Comparison of ENCODE assay signal across 22 mouse cellular contexts in the genomic region with DNA sequence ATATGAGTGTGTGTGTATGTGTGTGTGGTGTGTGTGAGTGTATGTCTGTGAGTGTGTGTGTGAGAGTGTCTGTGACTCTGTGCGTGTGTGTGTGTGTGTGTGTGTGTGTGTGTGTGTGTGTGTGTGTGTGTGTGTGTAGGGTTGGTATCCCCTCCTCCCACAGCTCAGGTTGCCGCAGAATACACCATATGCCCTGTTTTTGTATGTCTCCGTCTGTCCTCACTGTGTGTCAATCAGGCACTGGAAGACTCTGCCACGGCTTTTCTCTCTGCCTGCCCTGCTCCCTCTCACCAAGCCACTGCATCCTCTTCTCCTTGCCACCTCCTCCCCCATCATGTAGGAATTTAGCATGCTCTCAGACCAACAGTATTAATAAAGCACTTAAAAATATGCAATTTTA.
DNase-seq lines count a peak whose midpoint lies in the region; ATAC-seq and TF ChIP-seq lines count a peak whose summit lies in the region.
"Had no signal": no experiment of that assay in that cellular context is flagged by ENCODE, and none has a peak within 500 bp of the region (broad histone marks: within the 10 kb centered on the region; RNA-seq: fewer than 3 reads in every experiment).

No protein-coding gene starts in this region.

- no peaks in the 10 kb centered on the region for H3K27me3 ChIP-seq in heart, embryonic 10.5 days (ENCODE audit: insufficient read depth, poor library complexity, severe bottlenecking)
- H3K27me3 ChIP-seq in midbrain, embryonic 14.5 days (ENCODE audit: control insufficient read depth, insufficient read depth, low read length), result no peaks in the 10 kb centered on the region
- H3K27me3 ChIP-seq: heart, embryonic 13.5 days had no signal

- no peak overlapping the region for H3K27ac ChIP-seq in heart, embryonic 10.5 days
- H3K27ac ChIP-seq in layer of hippocampus, adult 2 months, result peak overlapping the region; percentile 78
- no peak overlapping the region for H3K27ac ChIP-seq in midbrain, embryonic 14.5 days (replicated peaks; ENCODE audit: low read depth, low read length)
- H3K27ac ChIP-seq: forebrain, embryonic 10.5 days; gastrocnemius, adult 2 months; heart, embryonic 13.5 days; hindbrain, embryonic 12.5 days had no signal

- H3K36me3 ChIP-seq in heart, embryonic 10.5 days, result no peaks in the 10 kb centered on the region
- H3K36me3 ChIP-seq in midbrain, embryonic 14.5 days (ENCODE audit: control insufficient read depth, insufficient read depth, low read length), result no peaks in the 10 kb centered on the region
- H3K36me3 ChIP-seq: forebrain, embryonic 10.5 days; heart, embryonic 13.5 days; hindbrain, embryonic 12.5 days had no signal

- WGBS in heart, embryonic 10.5 days, result 64% methylated on average over 4 of the region's 4 CpGs
- 66% methylated on average over 4 of the region's 4 CpGs for WGBS in midbrain, embryonic 14.5 days

- H3K9me3 ChIP-seq in heart, embryonic 10.5 days, result no peaks in the 10 kb centered on the region
- no peaks in the 10 kb centered on the region for H3K9me3 ChIP-seq in midbrain, embryonic 14.5 days (ENCODE audit: control insufficient read depth, low read length)
- H3K9me3 ChIP-seq: forebrain, embryonic 10.5 days; heart, embryonic 13.5 days; hindbrain, embryonic 12.5 days had no signal

- no peak overlapping the region for H3K4me2 ChIP-seq in midbrain, embryonic 14.5 days (ENCODE audit: low read length)
- H3K4me2 ChIP-seq: heart, embryonic 13.5 days; hindbrain, embryonic 12.5 days had no signal

- no peak for TF ChIP-seq POLR2A in brain, embryonic 14.5 days (IDR thresholded peaks at IDR 0.05; ENCODE audit: borderline replicate concordance, extremely low read depth, insufficient read depth, insufficient read length, poor library complexity, severe bottlenecking)

- ATAC-seq in midbrain, embryonic 14.5 days (ENCODE audit: low FRiP score, low TSS enrichment), result no peak
- ATAC-seq: CD4-positive, CD25-positive, alpha-beta regulatory T cell, adult 4 months; forebrain, postnatal 0 days; intestine, postnatal 0 days had no signal

- no peaks in the 10 kb centered on the region for H3K4me1 ChIP-seq in heart, embryonic 10.5 days
- H3K4me1 ChIP-seq in midbrain, embryonic 14.5 days (ENCODE audit: control insufficient read depth, insufficient read depth, low read length), result peaks cover 8% of the 10 kb centered on the region
- H3K4me1 ChIP-seq: heart, embryonic 13.5 days had no signal

- no peak for TF ChIP-seq CTCF in layer of hippocampus, adult 2 months (conservative IDR thresholded peaks at IDR 0.05)
- no peak for TF ChIP-seq CTCF in brain, embryonic 14.5 days (IDR thresholded peaks at IDR 0.05; ENCODE audit: borderline replicate concordance, extremely low read depth, insufficient read depth, insufficient read length)

- no peak overlapping the region for H3K9ac ChIP-seq in midbrain, embryonic 14.5 days (replicated peaks; ENCODE audit: low read length)
- H3K9ac ChIP-seq: forebrain, postnatal 0 days; heart, embryonic 13.5 days; hindbrain, embryonic 12.5 days had no signal

- H3K4me3 ChIP-seq in heart, embryonic 10.5 days, result no peak overlapping the region
- no peak overlapping the region for H3K4me3 ChIP-seq in layer of hippocampus, adult 2 months
- no peak overlapping the region for H3K4me3 ChIP-seq in midbrain, embryonic 14.5 days (replicated peaks; ENCODE audit: low read depth, low read length)
- H3K4me3 ChIP-seq: forebrain, embryonic 10.5 days; gastrocnemius, adult 2 months; heart, embryonic 13.5 days; hindbrain, embryonic 12.5 days had no signal

- DNase-seq in heart, embryonic 10.5 days (ENCODE audit: low spot score), result peak; percentile 57
- no peak for DNase-seq in heart, adult 9 months (ENCODE audit: low spot score in 2 of 2)
- peak in 1 of 2 experiments; percentile 26 for DNase-seq in layer of hippocampus, adult 2 months (ENCODE audit: low spot score in 2 of 2)
- DNase-seq in layer of hippocampus, postnatal 10 days (ENCODE audit: low spot score in 2 of 2), result no peak
- peak; percentile 41 for DNase-seq in brain, embryonic 14.5 days (ENCODE audit: low read depth)
- no peak for DNase-seq in midbrain, embryonic 14.5 days
- DNase-seq: adrenal gland, adult 2 months; adrenal gland, postnatal 14 days; cerebellum, adult 18-20 months; cerebellum, adult 9-10 months; cerebellum, postnatal 14 days; forebrain, postnatal 0 days; gastrocnemius, adult 2 months; gastrocnemius, postnatal 14 days; heart, adult 11 months; heart, postnatal 14 days; heart, postnatal 4 days had no signal

Comparison
In these comparisons a context has a peak if more than half of its experiments do, and no peak if none do; other contexts are left out.
1. DNase-seq: peak in heart, embryonic 10.5 days (single experiment) and brain, embryonic 14.5 days (single experiment); none in heart, adult 9 months (0 of 2), layer of hippocampus, postnatal 10 days (0 of 2) and midbrain, embryonic 14.5 days (single experiment).